Mouse (Mus musculus): Measurements from ENCODE around the gene Stxbp1.

Gene Stxbp1

GRCm38 (mm10) chr2:32838147-32838884 is 8.7 kb downstream of the Stxbp1 start:
- DNase-seq (ENCODE audit: low spot score), result no peak

GRCm38 (mm10) chr2:32835588-32835987 is 11.5 kb downstream of the Stxbp1 start:
- no peak for DNase-seq (ENCODE audit: low spot score)

- DNase-seq (ENCODE audit: low spot score), result no peak
Measured at GRCm38 (mm10) chr2:32834496-32834895, 12.5 kb downstream of the Stxbp1 start.

- DNase-seq (ENCODE audit: low spot score), result no peak
Measured at GRCm38 (mm10) chr2:32828979-32829676, 17.9 kb downstream of the Stxbp1 start.

- DNase-seq (ENCODE audit: low spot score), result no peak
Measured at GRCm38 (mm10) chr2:32825796-32826195, 21.2 kb downstream of the Stxbp1 start.

- no peak for DNase-seq (ENCODE audit: low spot score)
Measured at GRCm38 (mm10) chr2:32824778-32825177, 22.3 kb downstream of the Stxbp1 start.

GRCm38 (mm10) chr2:32824181-32824580 is 22.9 kb downstream of the Stxbp1 start:
- no peak for DNase-seq (ENCODE audit: low spot score)

- no peak for DNase-seq (ENCODE audit: low spot score)
Measured at GRCm38 (mm10) chr2:32823579-32824154, 23.4 kb downstream of the Stxbp1 start.

- DNase-seq (ENCODE audit: low spot score), result no peak
Measured at GRCm38 (mm10) chr2:32823153-32823552, 23.9 kb downstream of the Stxbp1 start.

- DNase-seq (ENCODE audit: low spot score), result no peak
Measured at GRCm38 (mm10) chr2:32822643-32823042, 24.4 kb downstream of the Stxbp1 start.

- DNase-seq (ENCODE audit: low spot score), result peak; percentile 17
Measured at GRCm38 (mm10) chr2:32821041-32821802, 25.8 kb downstream of the Stxbp1 start.

- no peak for DNase-seq (ENCODE audit: low spot score)
Measured at GRCm38 (mm10) chr2:32818208-32818607, 28.8 kb downstream of the Stxbp1 start.

- no peak for DNase-seq (ENCODE audit: low spot score)
Measured at GRCm38 (mm10) chr2:32817589-32817988, 29.5 kb downstream of the Stxbp1 start.

- DNase-seq (ENCODE audit: low spot score), result no peak
Measured at GRCm38 (mm10) chr2:32816946-32817581, 30.0 kb downstream of the Stxbp1 start.

GRCm38 (mm10) chr2:32816497-32816896 is 30.5 kb downstream of the Stxbp1 start:
- no peak for DNase-seq (ENCODE audit: low spot score)

GRCm38 (mm10) chr2:32811959-32812358 is 35.1 kb downstream of the Stxbp1 start:
- DNase-seq (ENCODE audit: low spot score), result no peak

- DNase-seq (ENCODE audit: low spot score), result no peak
Measured at GRCm38 (mm10) chr2:32808816-32809566, 38.1 kb downstream of the Stxbp1 start.

GRCm38 (mm10) chr2:32798251-32798962 is 48.6 kb downstream of the Stxbp1 start:
- no peak for DNase-seq (ENCODE audit: low spot score)

GRCm38 (mm10) chr2:32795748-32796418 is 51.2 kb downstream of the Stxbp1 start:
- peak; percentile 45 for DNase-seq (ENCODE audit: low spot score)

- DNase-seq (ENCODE audit: low spot score), result peak; percentile 80
Measured at GRCm38 (mm10) chr2:32791297-32791696, 55.7 kb downstream of the Stxbp1 start.

Measured in adipocyte (in vitro differentiated cells).